Mouse (Mus musculus) testis, adult 2 months (tissue): ENCODE measurements around the gene Ly9.

Experiments used
- CTCF ChIP-seq: fragments of 200-500 bp; IDR thresholded peaks from 2 replicates; pipeline ENCODE4 v1.5.1; 2012; ENCODE audit warnings: low read depth, mild to moderate bottlenecking, inconsistent platforms, low read length, moderate library complexity; ENCODE audit not compliant: control insufficient read depth, insufficient read depth, insufficient replicate concordance
- POLR2A ChIP-seq: fragments of 200-500 bp; IDR thresholded peaks from 2 replicates; pipeline ENCODE4 v1.6.1; 2012; ENCODE audit warnings: low read depth, mild to moderate bottlenecking, inconsistent platforms, low read length, moderate library complexity; ENCODE audit not compliant: control insufficient read depth

- no peak for TF ChIP-seq POLR2A
- no peak for TF ChIP-seq CTCF
These were observed 2.5 kb downstream of the Ly9 start for GRCm38 (mm10) chr1:171604686-171605085.
